8 mouse cellular contexts compared by ENCODE assay signal in genomic region chr7:92636295-92637011, GRCm38 (mm10). TPM values are rescaled to one million over a fixed set of nuclear protein-coding genes. Genes with fewer than 3 reads are reported as not detected.
DNase-seq lines count a peak whose midpoint lies in the region; ATAC-seq and TF ChIP-seq lines count a peak whose summit lies in the region.

No protein-coding gene starts in this region.

- peak overlapping the region; percentile 65 for H3K4me3 ChIP-seq in kidney, adult 2 months (ENCODE audit: insufficient read depth, low read depth, low read length)
- H3K4me3 ChIP-seq in forebrain, embryonic 14.5 days (ENCODE audit: low read depth, low read length) = peak overlapping the region; percentile 76
- peak overlapping the region; percentile 92 for H3K4me3 ChIP-seq in liver, adult 2 months (ENCODE audit: insufficient read depth, low read depth, low read length)
- peak overlapping the region; percentile 85 for H3K4me3 ChIP-seq in myocyte

- no peaks in the 10 kb centered on the region for H3K9me3 ChIP-seq in forebrain, embryonic 14.5 days (replicated peaks; ENCODE audit: control insufficient read depth, low read length)

- no peak for TF ChIP-seq POLR2A in kidney, adult 2 months (IDR thresholded peaks at IDR 0.05; ENCODE audit: low read depth, low read length)
- TF ChIP-seq POLR2A in liver, adult 2 months (IDR thresholded peaks at IDR 0.05; ENCODE audit: extremely low read depth, insufficient read depth, low read length) = no peak
- no peak for TF ChIP-seq POLR2A in myocyte (IDR thresholded peaks at IDR 0.05; ENCODE audit: insufficient read length, low read depth)

- ATAC-seq in Patski = peak; percentile 58
- peak; percentile 73 for ATAC-seq in forebrain, embryonic 14.5 days

- POLR2A ChIA-PET in Patski (lab: Charles Lee) = no interaction called here

- no peak for TF ChIP-seq CTCF in kidney, adult 2 months (conservative IDR thresholded peaks at IDR 0.05; ENCODE audit: insufficient read depth, insufficient read length, low read depth, low read length)
- TF ChIP-seq CTCF in Patski (IDR thresholded peaks at IDR 0.05) = no peak
- no peak for TF ChIP-seq CTCF in liver, adult 2 months (IDR thresholded peaks at IDR 0.05; ENCODE audit: low read depth, low read length)

- H3K9ac ChIP-seq in forebrain, embryonic 14.5 days (ENCODE audit: low read length) = peak overlapping the region; percentile 77
- peak overlapping the region; percentile 69 for H3K9ac ChIP-seq in liver, adult 2 months (ENCODE audit: low read depth, low read length)

- no peak for DNase-seq in kidney, adult 2 months
- no peak for DNase-seq in kidney, adult 11 months
- DNase-seq in Patski (ENCODE audit: low read depth, low spot score) = no peak
- DNase-seq in forebrain, embryonic 14.5 days (ENCODE audit: low spot score) = no peak
- DNase-seq in liver, adult 2 months (ENCODE audit: extremely low read depth, low read depth, low spot score) = no peak
- DNase-seq in urinary bladder, adult 2 months (ENCODE audit: low spot score) = no peak
- DNase-seq in gastrocnemius, postnatal 25 days = no peak

- peaks cover 2% of the 10 kb centered on the region; the same call in 1 of the 2 replicates for H3K36me3 ChIP-seq in kidney, adult 2 months (ENCODE audit: control insufficient read depth, insufficient read depth, low read length)
- H3K36me3 ChIP-seq in forebrain, embryonic 14.5 days (ENCODE audit: control insufficient read depth, insufficient read depth, low read length) = peaks cover 15% of the 10 kb centered on the region
- peaks cover 6% of the 10 kb centered on the region; the same call in 1 of the 2 replicates for H3K36me3 ChIP-seq in liver, adult 2 months (ENCODE audit: control insufficient read depth, insufficient read depth, low read length)
- peaks cover 13% of the 10 kb centered on the region for H3K36me3 ChIP-seq in myocyte (ENCODE audit: control insufficient read depth, insufficient read depth)

- in situ Hi-C loops in Patski (cut with MboI; ENCODE audit: low pct_unique_long_range_greater_than_20kb) = loop anchor here (5.0 kb wide), 1 partner anchor 534 kb away; no protein-coding TSS in a partner anchor

- CTCF ChIA-PET in Patski (lab: Charles Lee) = interaction anchor here (0.7 to 1.7 kb wide), 3 partner anchors 9 to 230 kb away, joined by 3 to 6 read pairs (median 4); no protein-coding TSS in a partner anchor

- H3ac ChIP-seq in myocyte (ENCODE audit: control insufficient read depth, insufficient read length) = peak overlapping the region; percentile 48

- peaks cover 5% of the 10 kb centered on the region for H3K4me1 ChIP-seq in kidney, adult 2 months (ENCODE audit: control insufficient read depth, insufficient read depth, low read length)
- peaks cover 12% of the 10 kb centered on the region for H3K4me1 ChIP-seq in forebrain, embryonic 14.5 days (ENCODE audit: control insufficient read depth, insufficient read depth, low read length)
- H3K4me1 ChIP-seq in liver, adult 2 months (ENCODE audit: control insufficient read depth, insufficient read depth, low read length) = peaks cover 2% of the 10 kb centered on the region

- no peak overlapping the region for H3K27ac ChIP-seq in kidney, adult 2 months (ENCODE audit: insufficient read depth, low read depth, low read length)
- H3K27ac ChIP-seq in forebrain, embryonic 14.5 days (ENCODE audit: low read depth, low read length) = no peak overlapping the region
- H3K27ac ChIP-seq in liver, adult 2 months (replicated peaks; ENCODE audit: insufficient read depth, low read depth, low read length) = no peak overlapping the region

- WGBS in kidney, adult 2 months = 2% methylated on average over 49 of the region's 49 CpGs
- WGBS in forebrain, embryonic 14.5 days = under 1% methylated on average over 48 of the region's 49 CpGs
- WGBS in liver, adult 2 months = 4% methylated on average over 49 of the region's 49 CpGs

- H3K79me2 ChIP-seq in liver, adult 2 months (ENCODE audit: control insufficient read depth, insufficient read depth, low read length) = peaks cover 3% of the 10 kb centered on the region; the same call in 1 of the 2 replicates
- peaks cover 15% of the 10 kb centered on the region for H3K79me2 ChIP-seq in myocyte (ENCODE audit: control insufficient read depth, insufficient read depth)

- peak overlapping the region; percentile 97 for H3K4me2 ChIP-seq in forebrain, embryonic 14.5 days (ENCODE audit: low read length)
- H3K4me2 ChIP-seq in myocyte (ENCODE audit: low read depth) = peak overlapping the region; percentile 79

- H3K27me3 ChIP-seq in kidney, adult 2 months (replicated peaks; ENCODE audit: control insufficient read depth, insufficient read depth, low read length) = no peaks in the 10 kb centered on the region; the same call in 1 of the 2 replicates
- H3K27me3 ChIP-seq in Patski (no peaks in the 10 kb centered on the region), myocyte (ENCODE audit: control insufficient read depth, insufficient read depth, insufficient read length) (no peaks in the 10 kb centered on the region)
- H3K27me3 ChIP-seq in forebrain, embryonic 14.5 days (replicated peaks; ENCODE audit: control insufficient read depth, insufficient read depth, low read length) = no peaks in the 10 kb centered on the region
- no peaks in the 10 kb centered on the region for H3K27me3 ChIP-seq in liver, adult 2 months (ENCODE audit: control insufficient read depth, insufficient read depth, low read length)

TF ChIP-seq in myocyte, 11 proteins besides CTCF, POLR2A, EP300 and RAD21:
- no peak for TF ChIP-seq TCF3 (IDR thresholded peaks at IDR 0.05; ENCODE audit: insufficient read length, low read depth)
- peak in 1 of 3 experiments; percentile 5 for TF ChIP-seq MYOG (IDR thresholded peaks at IDR 0.05; ENCODE audit: control insufficient read depth in 1 of 3, insufficient read depth in 1 of 3, insufficient read length in 2 of 3, low read depth in 2 of 3)

RNA-seq across cellular contexts. Expression of gene Ankrd42, which starts 0.5 kb away (rescaled TPM):
- polyA plus RNA-seq in kidney, adult 2 months (2012; rRNA removed) = 2.3 TPM in 2 replicates
- 13.7 TPM for polyA plus RNA-seq in Patski (2021)
- 10.2 and 13.7 TPM in 2 replicates for polyA plus RNA-seq in forebrain, embryonic 14.5 days (2014; fragmentation: Nextera tagmentation; extraction: Ambion mirVana)
- 1.1 and 1.3 TPM in 2 replicates for total RNA-seq in liver, adult 2 months (2014; rRNA removed)
- 0.32 and 0.65 TPM in 2 replicates for polyA plus RNA-seq in liver, adult 2 months (2012; rRNA removed)
- polyA plus RNA-seq in myocyte (2012; fragmentation: generic; extraction: Trizol) = 0.74 TPM
- polyA plus RNA-seq in urinary bladder, adult 2 months (2012; rRNA removed) = 2.4 and 2.5 TPM in 2 replicates
- total RNA-seq in gastrocnemius, postnatal 25 days (2021) = under 1 TPM; 0.62 to 0.69 TPM

RNA-seq across cellular contexts. Expression of gene Pcf11, which starts 33.3 kb away (rescaled TPM):
- 15.5 and 17.5 TPM in 2 replicates for polyA plus RNA-seq in kidney, adult 2 months (2012; rRNA removed)
- polyA plus RNA-seq in Patski (2021) (26.3 TPM), myocyte (2012; fragmentation: generic; extraction: Trizol) (11.1 TPM)
- 17.6 and 18.4 TPM in 2 replicates for polyA plus RNA-seq in forebrain, embryonic 14.5 days (2014; fragmentation: Nextera tagmentation; extraction: Ambion mirVana)
- 18.7 and 23.7 TPM in 2 replicates for total RNA-seq in liver, adult 2 months (2014; rRNA removed)
- 6.0 and 7.6 TPM in 2 replicates for polyA plus RNA-seq in liver, adult 2 months (2012; rRNA removed)
- 30.2 and 39.3 TPM in 2 replicates for polyA plus RNA-seq in urinary bladder, adult 2 months (2012; rRNA removed)
- 10 to 100 TPM; 17.9 to 19.9 TPM for total RNA-seq in gastrocnemius, postnatal 25 days (2021)
